Mouse (Mus musculus) hindbrain, embryonic 11.5 days (tissue): ENCODE measurements around the gene Usp3. TPM values are rescaled to one million over a fixed set of nuclear protein-coding genes. Genes with fewer than 3 reads are reported as not detected.
A peak's percentile ranks its signal among the peaks of the same experiment; 100 is the strongest.

Experiments
- ATAC-seq: fragments of 200-750 bp; cut with Nextera tagmentation; 2 replicates; pipeline ENCODE4 v1.8.0; 2017; ENCODE audit warnings: mild to moderate bottlenecking, moderate TSS enrichment, moderate library complexity; ENCODE audit not compliant: low FRiP score
- DNase-seq: peaks from one replicate; pipeline ENCODE4 v3.0.0-alpha.2; 2015; ENCODE audit warnings: low spot score
- H3K27ac ChIP-seq: fragments of 300-500 bp; sonication (generic); 2 replicates; pipeline ENCODE4 v1.5.1; 2014; ENCODE audit warnings: mild to moderate bottlenecking, low read depth, low read length
- H3K27me3 ChIP-seq: fragments of 300-500 bp; sonication (generic); 2 replicates; pipeline ENCODE4 v1.6.1; 2014; ENCODE audit warnings: mild to moderate bottlenecking, low read length, moderate library complexity, mixed read lengths; ENCODE audit not compliant: control insufficient read depth, insufficient read depth
- H3K36me3 ChIP-seq: fragments of 300-500 bp; sonication (generic); 2 replicates; pipeline ENCODE4 v1.6.1; 2014; ENCODE audit warnings: mild to moderate bottlenecking, low read length, moderate library complexity, mixed read lengths; ENCODE audit not compliant: control insufficient read depth, insufficient read depth
- H3K4me1 ChIP-seq: fragments of 300-500 bp; sonication (generic); replicated peaks from 2 replicates; pipeline ENCODE4 v1.6.1; 2014; ENCODE audit warnings: low read length, mixed read lengths; ENCODE audit not compliant: control insufficient read depth, insufficient read depth
- H3K4me2 ChIP-seq: fragments of 300-500 bp; sonication (generic); replicated peaks from 2 replicates; pipeline ENCODE4 v1.6.1; 2014; ENCODE audit warnings: mild to moderate bottlenecking, low read depth, low read length
- H3K4me3 ChIP-seq: fragments of 300-500 bp; sonication (generic); 2 replicates; pipeline ENCODE4 v1.5.1; 2014; ENCODE audit warnings: low read depth, low read length
- H3K9ac ChIP-seq: fragments of 300-500 bp; sonication (generic); 2 replicates; pipeline ENCODE4 v1.6.1; 2014; ENCODE audit warnings: low read depth, low read length
- H3K9me3 ChIP-seq: fragments of 300-500 bp; sonication (generic); 2 replicates; pipeline ENCODE4 v1.6.1; 2016; ENCODE audit warnings: low read length; ENCODE audit not compliant: control insufficient read depth
- WGBS: fragments of 180-500 bp; shearing (Covaris S2); extraction: QIAGEN DNeasy Blood & Tissue Kit; methylation state at CpG from one replicate; pipeline ENCODE4 v1.1.7; 2014; 5-methylcytosine and 5-hydroxymethylcytosine counted together
- polyA plus RNA-seq: library from polyadenylated mRNA; unstranded; fragments of >200 nt; fragmentation: Nextera tagmentation; extraction: Ambion mirVana; gene quantifications from 2 replicates; pipeline ENCODE4 v1.2.1, GENCODE M21; 2014

Gene Usp3
- polyA plus RNA-seq, 1 experiment from 2014 or later: 101 TPM

DNA sequence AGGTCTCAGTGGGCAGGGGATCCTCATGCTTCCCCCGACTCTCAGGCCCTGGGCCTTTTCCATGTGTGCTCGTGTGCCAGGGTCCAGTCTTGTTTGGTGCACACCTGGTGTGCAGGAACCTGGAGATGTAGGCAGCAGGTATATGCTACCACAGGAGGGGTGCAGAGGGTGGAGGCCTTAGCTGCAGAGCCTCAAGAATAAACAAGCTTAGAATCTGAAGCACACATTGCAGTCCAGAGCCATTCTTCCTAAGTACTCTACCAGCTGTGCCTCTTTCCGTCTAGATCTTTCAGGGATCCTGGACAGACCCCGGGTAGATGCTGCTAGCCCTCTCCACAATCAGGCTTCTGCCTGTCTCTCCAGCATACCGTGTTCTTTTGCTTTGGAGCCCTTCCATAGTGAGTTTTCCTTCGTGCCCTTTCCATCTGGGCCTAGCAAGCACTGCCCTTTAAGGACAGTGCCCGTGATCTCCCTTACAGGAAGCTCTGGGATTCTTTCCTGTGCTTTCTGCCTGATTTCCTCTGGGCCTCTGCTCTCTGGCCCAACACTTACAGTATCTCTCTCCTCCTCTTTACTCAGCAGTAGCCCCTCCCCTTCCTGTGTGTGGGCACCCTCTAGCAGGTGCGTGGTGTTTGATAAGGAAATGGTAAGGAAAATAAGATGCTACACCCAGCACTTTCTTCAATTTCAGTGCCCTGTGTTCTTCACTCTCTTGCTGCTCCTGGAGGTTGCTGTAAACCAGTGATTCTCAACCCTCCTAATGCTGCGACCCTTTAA is 87.6 kb downstream of the Usp3 start:
- ATAC-seq (0 out of 2 replicates have a peak, but pooled peaks have one; percentile 32), DNase-seq (no peak)
- Histone ChIP-seq H3K4me2 (no peak overlapping the region), H3K4me3 (no peak overlapping the region), H3K27ac (peak overlapping the region; percentile 72), H3K9ac (0 out of 2 replicates have a peak overlapping the region, but pooled peaks have one; percentile 24), H3K27me3 (no peaks in the 10 kb centered on the region), H3K36me3 (peaks cover 10% of the 10 kb centered on the region), H3K4me1 (0 out of 2 replicates have a peak, but pooled peaks cover 4% of the 10 kb centered on the region), H3K9me3 (no peaks in the 10 kb centered on the region)
- WGBS: 58% methylated on average over 9 of the region's 9 CpGs

GRCm38 (mm10) chr9:66504518-66504917 is 88.4 kb downstream of the Usp3 start:
- no peaks in the 10 kb centered on the region for H3K9me3 ChIP-seq
- 0 out of 2 replicates have a peak, but pooled peaks cover 4% of the 10 kb centered on the region for H3K4me1 ChIP-seq
- H3K4me2 ChIP-seq: no peak overlapping the region
- no peak overlapping the region for H3K4me3 ChIP-seq
- peaks cover 14% of the 10 kb centered on the region for H3K36me3 ChIP-seq
- no peak for ATAC-seq
- no peak overlapping the region for H3K9ac ChIP-seq
- H3K27ac ChIP-seq: no peak overlapping the region
- DNase-seq: no peak
- H3K27me3 ChIP-seq: no peaks in the 10 kb centered on the region
- 85% methylated on average over 13 of the region's 13 CpGs for WGBS

GRCm38 (mm10) chr9:66503879-66504411 is 89.0 kb downstream of the Usp3 start:
- Histone ChIP-seq H3K27ac (no peak overlapping the region), H3K27me3 (no peaks in the 10 kb centered on the region), H3K4me1 (0 out of 2 replicates have a peak, but pooled peaks cover 4% of the 10 kb centered on the region)

GRCm38 (mm10) chr9:66501248-66501647 is 91.7 kb downstream of the Usp3 start:
- Histone ChIP-seq H3K4me1 (0 out of 2 replicates have a peak, but pooled peaks cover 4% of the 10 kb centered on the region), H3K27me3 (no peaks in the 10 kb centered on the region), H3K9ac (no peak overlapping the region), H3K36me3 (peaks cover 15% of the 10 kb centered on the region), H3K27ac (no peak overlapping the region), H3K4me3 (no peak overlapping the region), H3K4me2 (no peak overlapping the region), H3K9me3 (no peaks in the 10 kb centered on the region)
- 91% methylated on average over 2 of the region's 2 CpGs for WGBS
- no peak for ATAC-seq
- DNase-seq: no peak

More at GRCm38 (mm10) chr9:66503879-66504411, 89.0 kb downstream of the Usp3 start:
- WGBS: 91% methylated on average over 4 of the region's 4 CpGs
- H3K9ac ChIP-seq: no peak overlapping the region
- DNase-seq: no peak
- H3K36me3 ChIP-seq: peaks cover 12% of the 10 kb centered on the region
- H3K9me3 ChIP-seq: no peaks in the 10 kb centered on the region
- ATAC-seq: no peak
- no peak overlapping the region for H3K4me2 ChIP-seq
- H3K4me3 ChIP-seq: no peak overlapping the region

DNA sequence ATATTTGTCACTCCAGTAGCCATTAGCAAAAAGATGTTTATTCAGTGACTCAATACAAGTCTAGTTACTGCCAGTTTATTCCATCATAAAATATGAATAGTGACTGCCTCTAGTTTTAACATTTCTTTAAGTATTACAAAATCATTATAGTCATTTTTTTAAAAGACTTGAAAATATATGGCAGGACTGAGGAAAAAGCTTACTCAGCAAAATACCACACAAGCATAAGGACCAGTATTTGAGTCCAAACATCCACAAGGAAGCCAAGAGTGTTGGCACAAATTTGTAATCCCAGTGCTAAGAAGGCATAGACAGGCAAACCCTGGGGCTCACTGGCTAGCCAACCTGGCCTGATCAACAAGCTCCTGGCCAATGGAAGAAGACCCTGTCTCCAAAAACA is 99.0 kb downstream of the Usp3 start:
- H3K4me3 ChIP-seq: no peak overlapping the region
- H3K27ac ChIP-seq: no peak overlapping the region
- no peaks in the 10 kb centered on the region for H3K27me3 ChIP-seq
- no peak overlapping the region for H3K9ac ChIP-seq
- no peak overlapping the region for H3K4me2 ChIP-seq
- H3K9me3 ChIP-seq: no peaks in the 10 kb centered on the region
- H3K4me1 ChIP-seq: no peaks in the 10 kb centered on the region
- DNase-seq: no peak
- no peak for ATAC-seq
- peaks cover 18% of the 10 kb centered on the region; the same call in 1 of the 2 replicates for H3K36me3 ChIP-seq

- WGBS: 88% methylated on average over 1 of the region's 1 CpGs
Observed at GRCm38 (mm10) chr9:66492361-66492760, 100.6 kb downstream of the Usp3 start.

GRCm38 (mm10) chr9:66488786-66489185 is 104.2 kb downstream of the Usp3 start:
- H3K9ac ChIP-seq: no peak overlapping the region
- H3K9me3 ChIP-seq: no peaks in the 10 kb centered on the region
- H3K27ac ChIP-seq: no peak overlapping the region
- H3K4me2 ChIP-seq: no peak overlapping the region
- peaks cover 18% of the 10 kb centered on the region; the same call in 1 of the 2 replicates for H3K36me3 ChIP-seq
- H3K4me1 ChIP-seq: no peaks in the 10 kb centered on the region
- ATAC-seq: no peak
- no peaks in the 10 kb centered on the region for H3K27me3 ChIP-seq
- no peak for DNase-seq
- H3K4me3 ChIP-seq: no peak overlapping the region

More at GRCm38 (mm10) chr9:66492361-66492760, 100.6 kb downstream of the Usp3 start:
- Histone ChIP-seq H3K27me3 (no peaks in the 10 kb centered on the region), H3K9me3 (no peaks in the 10 kb centered on the region), H3K4me3 (no peak overlapping the region), H3K4me2 (no peak overlapping the region), H3K4me1 (no peaks in the 10 kb centered on the region), H3K9ac (no peak overlapping the region), H3K27ac (no peak overlapping the region), H3K36me3 (peaks cover 21% of the 10 kb centered on the region; the same call in 1 of the 2 replicates)
- ATAC-seq: no peak
- DNase-seq: no peak

DNA sequence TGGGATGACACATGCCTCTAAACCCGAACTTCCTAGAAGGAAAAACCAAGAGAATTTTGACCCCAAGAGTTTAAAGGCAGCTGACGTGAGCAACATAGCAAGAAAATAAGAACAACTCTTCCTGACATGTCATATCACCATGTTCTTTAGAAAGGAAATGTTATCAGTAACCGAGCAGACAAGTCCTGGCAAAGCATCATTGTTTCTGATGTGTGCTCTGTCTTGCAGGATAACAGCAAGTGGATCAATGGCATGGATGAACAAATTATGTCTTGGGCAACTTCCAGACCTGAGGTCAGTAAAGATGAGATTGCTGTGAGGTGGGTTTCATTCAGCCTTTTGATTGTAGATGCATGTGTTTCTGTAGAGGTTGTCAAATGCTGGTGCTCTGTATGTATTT is 109.5 kb downstream of the Usp3 start:
- H3K9ac ChIP-seq: no peak overlapping the region
- WGBS: 96% methylated on average over 3 of the region's 3 CpGs
- no peak overlapping the region for H3K4me3 ChIP-seq
- H3K9me3 ChIP-seq: no peaks in the 10 kb centered on the region
- H3K27me3 ChIP-seq: no peaks in the 10 kb centered on the region
- H3K4me1 ChIP-seq: no peaks in the 10 kb centered on the region
- DNase-seq (no peak), ATAC-seq (no peak)
- no peak overlapping the region for H3K27ac ChIP-seq
- no peak overlapping the region for H3K4me2 ChIP-seq
- H3K36me3 ChIP-seq: peaks cover 8% of the 10 kb centered on the region; the same call in 1 of the 2 replicates

GRCm38 (mm10) chr9:66477785-66478184 is 115.2 kb downstream of the Usp3 start:
- no peak overlapping the region for H3K27ac ChIP-seq
- peaks cover 3% of the 10 kb centered on the region; the same call in 1 of the 2 replicates for H3K36me3 ChIP-seq
- no peaks in the 10 kb centered on the region for H3K9me3 ChIP-seq
- H3K9ac ChIP-seq: no peak overlapping the region
- WGBS: 96% methylated on average over 2 of the region's 2 CpGs
- no peak for DNase-seq
- H3K27me3 ChIP-seq: no peaks in the 10 kb centered on the region
- no peak overlapping the region for H3K4me2 ChIP-seq
- no peaks in the 10 kb centered on the region for H3K4me1 ChIP-seq
- no peak for ATAC-seq
- H3K4me3 ChIP-seq: no peak overlapping the region
